Mouse (Mus musculus) liver, embryonic 16.5 days (tissue): ENCODE results near the gene 2210408I21Rik. TPM values are rescaled to one million over a fixed set of nuclear protein-coding genes. Genes with fewer than 3 reads are reported as not detected.

ENCODE experiments used
- ATAC-seq: fragments of 200-750 bp; cut with Nextera tagmentation; 2 replicates; pipeline ENCODE4 v1.8.0; 2017; ENCODE audit warnings: low read depth, mild to moderate bottlenecking, moderate number of reproducible peaks, moderate library complexity
- H3K27ac ChIP-seq: fragments of 300-500 bp; sonication (generic); 2 replicates; pipeline ENCODE4 v1.5.1; 2014; ENCODE audit warnings: mild to moderate bottlenecking, low read length
- H3K27me3 ChIP-seq: fragments of 300-500 bp; sonication (generic); 2 replicates; pipeline ENCODE4 v1.6.1; 2014; ENCODE audit warnings: low read depth, low read length, mixed read lengths; ENCODE audit not compliant: control insufficient read depth, insufficient read depth
- H3K36me3 ChIP-seq: fragments of 300-500 bp; sonication (generic); 2 replicates; pipeline ENCODE4 v1.6.1; 2014; ENCODE audit warnings: mild to moderate bottlenecking; ENCODE audit not compliant: control insufficient read depth, insufficient read depth
- H3K4me1 ChIP-seq: fragments of 300-500 bp; sonication (generic); 2 replicates; pipeline ENCODE4 v1.6.1; 2014; ENCODE audit warnings: low read depth, low read length, mixed read lengths; ENCODE audit not compliant: control insufficient read depth
- H3K4me2 ChIP-seq: fragments of 300-500 bp; sonication (generic); 2 replicates; pipeline ENCODE4 v1.6.1; 2014; ENCODE audit warnings: low read depth, low read length, mixed read lengths
- H3K4me3 ChIP-seq: fragments of 300-500 bp; sonication (generic); 2 replicates; pipeline ENCODE4 v1.5.1; 2014; ENCODE audit warnings: low read depth, mild to moderate bottlenecking, low read length
- H3K9ac ChIP-seq: fragments of 300-500 bp; sonication (generic); 2 replicates; pipeline ENCODE4 v1.6.1; 2014; ENCODE audit warnings: low read depth, low read length
- H3K9me3 ChIP-seq: fragments of 300-500 bp; sonication (generic); replicated peaks from 2 replicates; pipeline ENCODE4 v1.6.1; 2016; ENCODE audit warnings: low read length; ENCODE audit not compliant: control insufficient read depth
- WGBS: fragments of 180-500 bp; shearing (Covaris S2); extraction: QIAGEN DNeasy Blood & Tissue Kit; methylation state at CpG from one replicate; pipeline ENCODE4 v1.1.7; 2014; ENCODE audit not compliant: insufficient replicate concordance; 5-methylcytosine and 5-hydroxymethylcytosine counted together
- polyA plus RNA-seq: library from polyadenylated mRNA; unstranded; fragments of >200 nt; fragmentation: Nextera tagmentation; extraction: Ambion mirVana; gene quantifications from 2 replicates; pipeline ENCODE4 v1.2.1, GENCODE M21; 2015

Gene 2210408I21Rik
- polyA plus RNA-seq, 1 experiment from 2014 or later = 1.6 TPM

GRCm38 (mm10) chr13:77615346-77615745 is 480.0 kb downstream of the 2210408I21Rik start:
- Histone ChIP-seq H3K27me3 (no peaks in the 10 kb centered on the region), H3K4me1 (no peaks in the 10 kb centered on the region), H3K9me3 (no peaks in the 10 kb centered on the region), H3K27ac (no peak overlapping the region), H3K4me2 (no peak overlapping the region), H3K36me3 (no peaks in the 10 kb centered on the region), H3K4me3 (no peak overlapping the region), H3K9ac (no peak overlapping the region)
- 32% methylated on average over 2 of the region's 2 CpGs for WGBS
- ATAC-seq = no peak

Other genes with a start within 250 kb of the 2210408I21Rik start
- gene Slf1, start 67 bp upstream of the 2210408I21Rik start, polyA plus RNA-seq = 10.5 and 12.4 TPM in 2 replicates